Mouse (Mus musculus) forebrain, postnatal 0 days (tissue): ENCODE measurements around the gene Slc30a3. TPM values are rescaled to one million over a fixed set of nuclear protein-coding genes. Genes with fewer than 3 reads are reported as not detected.

Experiments
- ATAC-seq: fragments of 200-750 bp; cut with Nextera tagmentation; 2 replicates; pipeline ENCODE4 v1.8.0; 2017; ENCODE audit warnings: mild to moderate bottlenecking, moderate library complexity
- DNase-seq: peaks from one replicate; pipeline ENCODE4 v3.0.0-alpha.2; 2015
- H3K27ac ChIP-seq: fragments of 300-500 bp; sonication (generic); 2 replicates; pipeline ENCODE4 v1.5.1; 2014; ENCODE audit warnings: low read depth, mild to moderate bottlenecking, antibody characterized with exemption, low read length, moderate library complexity, mixed read lengths
- H3K27me3 ChIP-seq: fragments of 300-500 bp; sonication (generic); 2 replicates; pipeline ENCODE4 v1.6.1; 2014; ENCODE audit warnings: mild to moderate bottlenecking, low read length, mixed read lengths; ENCODE audit not compliant: insufficient read depth
- H3K36me3 ChIP-seq: fragments of 300-500 bp; sonication (generic); 2 replicates; pipeline ENCODE4 v1.6.1; 2014; ENCODE audit warnings: mild to moderate bottlenecking, moderate library complexity; ENCODE audit not compliant: insufficient read depth
- H3K4me1 ChIP-seq: fragments of 300-500 bp; sonication (generic); 2 replicates; pipeline ENCODE4 v1.6.1; 2014; ENCODE audit warnings: antibody characterized with exemption; ENCODE audit not compliant: insufficient read depth
- H3K4me2 ChIP-seq: fragments of 300-500 bp; sonication (generic); 2 replicates; pipeline ENCODE4 v1.6.1; 2014; ENCODE audit warnings: low read depth, mild to moderate bottlenecking, moderate library complexity
- H3K4me3 ChIP-seq: fragments of 300-500 bp; sonication (generic); 2 replicates; pipeline ENCODE4 v1.5.1; 2014; ENCODE audit warnings: low read depth, low read length, mixed read lengths
- H3K9ac ChIP-seq: fragments of 300-500 bp; sonication (generic); 2 replicates; pipeline ENCODE4 v1.6.1; 2014; ENCODE audit warnings: mild to moderate bottlenecking
- H3K9me3 ChIP-seq: fragments of 300-500 bp; sonication (generic); 2 replicates; pipeline ENCODE4 v1.6.1; 2016; ENCODE audit warnings: low read length
- CTCF ChIP-seq: sonication (generic); IDR thresholded peaks from 2 replicates; pipeline ENCODE4 v1.5.1; 2016; ENCODE audit warnings: antibody characterized with exemption, control low read depth, low read depth
- WGBS: fragments of 180-500 bp; shearing (Covaris S2); extraction: QIAGEN DNeasy Blood & Tissue Kit; methylation state at CpG from one replicate; pipeline ENCODE4 v1.1.7; 2014; 5-methylcytosine and 5-hydroxymethylcytosine counted together
- polyA plus RNA-seq: library from polyadenylated mRNA; unstranded; fragments of >200 nt; fragmentation: Nextera tagmentation; extraction: Ambion mirVana; gene quantifications from 2 replicates; pipeline ENCODE4 v1.2.1, GENCODE M21; 2015
- total RNA-seq: library from RNA; depleted of rRNA; stranded (reverse); fragments of >200 nt; gene quantifications from 2 replicates; pipeline ENCODE4 v1.2.3, GENCODE M21; 2014

Gene Slc30a3
- total and polyA plus RNA-seq, 2 experiments from 2014 or later, result 2.8 to 4.5 TPM

DNA sequence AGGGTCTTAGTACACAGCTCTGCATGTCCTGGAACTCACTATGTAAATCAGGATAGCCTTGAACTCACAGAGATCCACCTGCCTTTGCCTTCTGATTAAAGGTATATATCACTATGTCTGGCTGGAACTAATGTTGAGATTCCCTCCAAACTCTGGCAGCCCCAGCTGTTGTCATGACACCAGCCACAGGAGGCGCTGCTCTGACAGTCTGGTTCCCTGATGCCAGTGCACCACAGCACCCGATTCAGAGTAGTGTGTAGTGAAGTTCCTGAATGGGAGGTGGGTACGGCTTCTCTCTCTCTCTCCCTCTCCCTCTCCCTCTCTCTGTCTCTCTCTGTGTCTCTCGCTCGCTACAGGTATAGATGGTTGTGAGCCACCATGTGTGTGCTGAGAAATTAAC is 25.7 kb downstream of the Slc30a3 start:
- peak; percentile 67 for ATAC-seq
- WGBS, result 13% methylated on average over 5 of the region's 5 CpGs
- H3K4me3 ChIP-seq, result no peak overlapping the region
- no peak overlapping the region for H3K9ac ChIP-seq
- H3K36me3 ChIP-seq, result peaks cover 18% of the 10 kb centered on the region
- H3K27me3 ChIP-seq, result no peaks in the 10 kb centered on the region
- no peak overlapping the region for H3K4me2 ChIP-seq
- DNase-seq, result peak; percentile 64
- no peak overlapping the region for H3K27ac ChIP-seq
- no peaks in the 10 kb centered on the region for H3K4me1 ChIP-seq
- H3K9me3 ChIP-seq, result no peaks in the 10 kb centered on the region
- TF ChIP-seq CTCF, result peak; percentile 72

- no peak overlapping the region for H3K4me2 ChIP-seq
- no peaks in the 10 kb centered on the region for H3K9me3 ChIP-seq
- H3K4me3 ChIP-seq, result no peak overlapping the region
- no peak overlapping the region for H3K27ac ChIP-seq
- H3K27me3 ChIP-seq, result no peaks in the 10 kb centered on the region
- peak; percentile 74 for TF ChIP-seq CTCF
- H3K36me3 ChIP-seq, result peaks cover 27% of the 10 kb centered on the region
- H3K4me1 ChIP-seq, result no peaks in the 10 kb centered on the region
- peak; percentile 24; the same call in 1 of the 2 replicates for ATAC-seq
- 78% methylated on average over 3 of the region's 3 CpGs for WGBS
- no peak overlapping the region for H3K9ac ChIP-seq
- no peak for DNase-seq
These were observed 26.7 kb downstream of the Slc30a3 start for GRCm38 (mm10) chr5:31081386-31081785.

DNA sequence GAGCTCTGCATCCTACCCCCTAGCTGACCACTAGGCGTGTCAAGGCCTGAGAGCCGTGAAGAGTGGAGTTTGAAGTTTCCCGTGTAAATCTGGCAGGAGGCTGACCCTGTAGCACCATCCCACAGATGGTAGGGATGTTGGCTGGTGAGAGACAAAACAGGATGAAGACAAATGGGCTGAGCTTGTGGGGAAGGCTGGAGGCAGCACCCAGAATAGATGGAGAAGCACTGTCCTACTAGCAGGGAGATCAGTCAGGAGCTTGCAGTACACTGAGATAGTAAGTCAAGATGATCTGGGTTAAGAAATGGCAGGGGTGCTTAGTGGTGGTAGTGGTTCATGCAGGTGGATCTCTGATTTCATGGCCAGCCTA is 27.3 kb downstream of the Slc30a3 start:
- Histone ChIP-seq H3K4me1 (no peaks in the 10 kb centered on the region), H3K4me3 (no peak overlapping the region), H3K9me3 (no peaks in the 10 kb centered on the region), H3K27me3 (no peaks in the 10 kb centered on the region), H3K9ac (no peak overlapping the region), H3K36me3 (peaks cover 33% of the 10 kb centered on the region), H3K4me2 (no peak overlapping the region), H3K27ac (no peak overlapping the region)
- no peak for TF ChIP-seq CTCF
- ATAC-seq, result no peak
- 70% methylated on average over 3 of the region's 3 CpGs for WGBS
- DNase-seq, result no peak

DNA sequence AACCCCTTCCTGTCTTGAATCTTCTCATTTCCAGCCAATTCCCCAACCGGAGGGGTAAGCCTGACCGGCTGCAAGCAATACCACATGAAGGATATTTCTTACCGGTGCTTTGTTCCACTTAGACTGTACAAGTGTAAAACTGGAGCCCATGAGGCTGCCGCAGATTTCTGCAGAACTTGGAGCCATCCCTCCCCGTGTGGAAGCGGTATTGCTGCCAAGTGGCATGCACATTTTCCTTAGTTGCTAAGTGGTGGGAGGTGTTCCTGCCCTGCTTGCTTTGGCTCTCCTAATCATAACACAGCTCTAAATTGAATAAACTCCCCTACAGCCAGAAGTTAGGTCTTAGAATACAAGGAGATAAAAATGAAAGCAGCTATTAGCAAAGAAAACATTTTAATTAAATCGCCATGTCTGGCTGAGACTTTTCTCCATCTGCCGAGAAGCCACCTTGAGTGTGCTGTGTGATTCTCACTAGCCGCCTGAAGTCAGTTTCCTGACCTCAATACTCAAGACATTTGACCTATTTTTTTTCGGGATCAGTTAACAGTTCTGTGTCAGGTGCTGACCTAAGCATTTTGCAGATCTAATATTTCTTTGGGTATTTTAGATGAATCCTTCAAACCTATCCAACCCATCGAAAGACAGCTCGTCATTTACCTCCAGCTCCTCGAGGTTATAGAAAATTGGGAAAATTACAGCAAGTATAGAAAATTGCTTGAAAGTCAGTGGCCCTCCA is 27.8 kb downstream of the Slc30a3 start:
- Histone ChIP-seq H3K27ac (peak overlapping the region; percentile 40; the same call in 1 of the 2 replicates), H3K27me3 (no peaks in the 10 kb centered on the region), H3K4me1 (no peaks in the 10 kb centered on the region), H3K36me3 (peaks cover 39% of the 10 kb centered on the region), H3K9ac (no peak overlapping the region), H3K9me3 (no peaks in the 10 kb centered on the region), H3K4me2 (no peak overlapping the region), H3K4me3 (no peak overlapping the region)
- DNase-seq (peak; percentile 51), ATAC-seq (peak; percentile 32; the same call in 1 of the 2 replicates)
- TF ChIP-seq CTCF, result no peak
- 64% methylated on average over 13 of the region's 13 CpGs for WGBS

GRCm38 (mm10) chr5:31076346-31076745 is 31.7 kb downstream of the Slc30a3 start:
- H3K9me3 ChIP-seq, result no peaks in the 10 kb centered on the region
- 92% methylated on average over 13 of the region's 13 CpGs for WGBS
- ATAC-seq (no peak), DNase-seq (no peak)
- H3K27ac ChIP-seq, result no peak overlapping the region
- H3K4me1 ChIP-seq, result no peaks in the 10 kb centered on the region
- no peak overlapping the region for H3K9ac ChIP-seq
- H3K27me3 ChIP-seq, result no peaks in the 10 kb centered on the region
- H3K36me3 ChIP-seq, result peaks cover 75% of the 10 kb centered on the region
- no peak overlapping the region for H3K4me2 ChIP-seq
- H3K4me3 ChIP-seq, result no peak overlapping the region
- no peak for TF ChIP-seq CTCF

DNA sequence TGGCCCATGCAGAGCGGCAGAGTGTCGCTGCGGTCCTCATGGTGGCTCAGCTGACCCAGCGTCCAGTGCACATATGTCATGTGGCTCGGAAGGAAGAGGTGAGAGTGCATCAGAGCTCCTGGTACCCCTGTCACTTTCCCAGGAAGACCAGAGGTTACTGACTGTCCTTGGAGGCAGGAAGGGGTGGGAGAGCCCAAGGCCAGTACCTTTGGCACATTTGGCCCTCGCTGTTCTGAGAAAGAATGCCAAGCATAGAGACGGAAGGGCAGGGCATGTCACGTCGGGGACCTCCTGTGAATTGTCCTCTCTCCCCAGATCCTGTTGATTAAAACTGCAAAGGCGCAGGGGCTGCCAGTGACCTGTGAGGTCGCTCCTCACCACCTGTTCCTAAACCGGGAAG is 34.9 kb downstream of the Slc30a3 start:
- Histone ChIP-seq H3K4me1 (no peaks in the 10 kb centered on the region), H3K36me3 (peaks cover 85% of the 10 kb centered on the region), H3K9me3 (no peaks in the 10 kb centered on the region), H3K4me2 (no peak overlapping the region), H3K9ac (no peak overlapping the region), H3K4me3 (no peak overlapping the region), H3K27ac (no peak overlapping the region), H3K27me3 (no peaks in the 10 kb centered on the region)
- WGBS, result 95% methylated on average over 12 of the region's 12 CpGs
- no peak for ATAC-seq
- DNase-seq, result no peak
- TF ChIP-seq CTCF, result no peak

DNA sequence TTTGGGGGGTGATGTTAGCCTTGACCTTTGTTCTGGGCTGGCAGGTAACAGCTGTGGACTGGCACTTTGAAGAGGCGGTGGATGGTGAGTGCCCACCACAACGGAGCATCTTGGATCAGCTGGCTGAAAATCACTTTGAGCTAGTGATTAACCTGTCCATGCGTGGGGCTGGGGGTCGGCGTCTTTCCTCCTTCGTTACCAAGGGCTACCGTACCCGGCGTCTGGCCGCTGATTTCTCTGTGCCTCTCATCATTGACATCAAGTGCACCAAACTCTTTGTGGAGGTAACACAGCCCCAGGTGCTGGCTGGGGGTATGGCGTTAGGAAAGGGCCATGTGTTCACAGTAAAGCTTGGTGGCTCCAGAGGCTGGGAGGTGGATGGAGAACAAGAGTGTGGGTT is 36.2 kb downstream of the Slc30a3 start:
- ATAC-seq (no peak), DNase-seq (no peak)
- H3K4me1 ChIP-seq, result no peaks in the 10 kb centered on the region
- no peak overlapping the region for H3K27ac ChIP-seq
- H3K4me2 ChIP-seq, result no peak overlapping the region
- H3K27me3 ChIP-seq, result no peaks in the 10 kb centered on the region
- no peak for TF ChIP-seq CTCF
- no peak overlapping the region for H3K9ac ChIP-seq
- WGBS, result 96% methylated on average over 11 of the region's 11 CpGs
- no peaks in the 10 kb centered on the region for H3K9me3 ChIP-seq
- no peak overlapping the region for H3K4me3 ChIP-seq
- H3K36me3 ChIP-seq, result peaks cover 85% of the 10 kb centered on the region
